Mouse (Mus musculus) adrenal gland, postnatal 25 days (tissue): ENCODE measurements around the gene Ap1s3. TPM values are rescaled to one million over a fixed set of nuclear protein-coding genes. Genes with fewer than 3 reads are reported as not detected.

ENCODE experiments used
- DNase-seq: peaks from one replicate; pipeline ENCODE4 v3.0.0; 2021; ENCODE audit warnings: mixed read lengths
- long read RNA-seq: library from polyadenylated mRNA; stranded (forward); transcript quantifications from one replicate; pipeline ENCODE4 v2.0.0, GENCODE M21; 2021
- total RNA-seq: library from RNA; stranded (reverse); gene quantifications from 2 replicates; pipeline ENCODE4 v1.2.3, GENCODE M21; 2021

Gene Ap1s3
- total RNA-seq: 0.85 TPM in 1 of 2 replicates, not detected in the other
- long read RNA-seq: 0 reads

- peak; percentile 14 for DNase-seq
Observed at GRCm38 (mm10) chr1:79671543-79672337, at the start of gene Ap1s3. TSS of gene Ap1s3 (minus strand) at chr1:79671972.

- DNase-seq: no peak
Observed at GRCm38 (mm10) chr1:79714152-79714923, 42.6 kb upstream of the Ap1s3 start.

- no peak for DNase-seq
Observed at GRCm38 (mm10) chr1:79713081-79713480, 41.3 kb upstream of the Ap1s3 start.

- DNase-seq: no peak
Observed at GRCm38 (mm10) chr1:79711147-79712126, 39.7 kb upstream of the Ap1s3 start.

- DNase-seq: no peak
Observed at GRCm38 (mm10) chr1:79710678-79711077, 38.9 kb upstream of the Ap1s3 start.

GRCm38 (mm10) chr1:79710216-79710615, 38.4 kb upstream of the Ap1s3 start:
- DNase-seq: no peak

- DNase-seq: no peak
Observed at GRCm38 (mm10) chr1:79707383-79707782, 35.6 kb upstream of the Ap1s3 start.

- no peak for DNase-seq
Observed at GRCm38 (mm10) chr1:79706707-79707106, 34.9 kb upstream of the Ap1s3 start.

- no peak for DNase-seq
Observed at GRCm38 (mm10) chr1:79704672-79705071, 32.9 kb upstream of the Ap1s3 start.

- DNase-seq: no peak
Observed at GRCm38 (mm10) chr1:79703520-79703919, 31.7 kb upstream of the Ap1s3 start.

GRCm38 (mm10) chr1:79698506-79698905, 26.7 kb upstream of the Ap1s3 start:
- DNase-seq: no peak

GRCm38 (mm10) chr1:79697382-79697781, 25.6 kb upstream of the Ap1s3 start:
- no peak for DNase-seq

- DNase-seq: no peak
Observed at GRCm38 (mm10) chr1:79696933-79697332, 25.2 kb upstream of the Ap1s3 start.

GRCm38 (mm10) chr1:79692482-79692881, 20.7 kb upstream of the Ap1s3 start:
- DNase-seq: no peak

GRCm38 (mm10) chr1:79687254-79687653, 15.5 kb upstream of the Ap1s3 start:
- DNase-seq: no peak

GRCm38 (mm10) chr1:79684027-79684426, 12.3 kb upstream of the Ap1s3 start:
- no peak for DNase-seq

GRCm38 (mm10) chr1:79682936-79683335, 11.2 kb upstream of the Ap1s3 start:
- DNase-seq: no peak

- DNase-seq: no peak
Observed at GRCm38 (mm10) chr1:79680777-79681176, 9.0 kb upstream of the Ap1s3 start.

GRCm38 (mm10) chr1:79678117-79678684, 6.4 kb upstream of the Ap1s3 start:
- DNase-seq: no peak

- no peak for DNase-seq
Observed at GRCm38 (mm10) chr1:79675716-79676115, 3.9 kb upstream of the Ap1s3 start.

- no peak for DNase-seq
Observed at GRCm38 (mm10) chr1:79671196-79671542, 603 bp downstream of the Ap1s3 start.

- no peak for DNase-seq
Observed at GRCm38 (mm10) chr1:79669419-79669974, 2.3 kb downstream of the Ap1s3 start.
